Mouse (Mus musculus): ENCODE measurements around the gene Dbx2. TPM values are rescaled to one million over a fixed set of nuclear protein-coding genes. Genes with fewer than 3 reads are reported as not detected.
A peak's percentile ranks its signal among the peaks of the same experiment; 100 is the strongest.

Dbx2 gene
- not detected in 2 replicates for polyA plus RNA-seq (2014; fragmentation: Nextera tagmentation; extraction: Ambion mirVana)

DNA sequence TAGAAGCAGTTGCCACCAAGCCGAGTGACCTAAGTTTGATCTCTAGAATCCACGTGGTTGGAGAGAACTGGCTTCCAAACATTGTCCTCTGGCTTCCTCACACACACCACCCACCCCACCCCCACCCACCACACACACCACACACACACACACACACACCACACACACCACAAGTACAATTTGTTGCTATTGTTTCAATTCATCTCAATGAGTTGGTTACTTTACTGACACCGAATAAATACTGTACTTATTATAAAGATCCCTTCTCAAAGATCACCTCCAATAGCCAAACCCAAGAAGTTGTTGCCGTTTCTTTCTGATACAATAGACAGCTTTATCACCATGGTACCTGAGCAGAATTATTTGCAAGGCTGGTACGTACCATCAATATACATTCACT is at the start of gene Dbx2:
Gene Dbx2, minus strand, starts transcription at position 101 of the 400 bp plus-strand sequence.
- Histone ChIP-seq H3K4me1 (ENCODE audit: insufficient read depth) (no peaks in the 10 kb centered on the region; the same call in 1 of the 2 replicates), H3K4me2 (no peak within 1 kb of the TSS), H3K27ac (ENCODE audit: low read depth) (no peak within 1 kb of the TSS), H3K9me3 (ENCODE audit: low read depth, low read length) (no peaks in the 10 kb centered on the region), H3K36me3 (ENCODE audit: insufficient read depth) (no peaks in the 10 kb centered on the region), H3K27me3 (ENCODE audit: insufficient read depth, low read length) (peaks cover 44% of the 10 kb centered on the region), H3K9ac (no peak within 1 kb of the TSS), H3K4me3 (ENCODE audit: low read depth, low read length) (0 out of 2 replicates have a peak within 1 kb of the TSS, but pooled peaks have one; percentile 30)
- TF ChIP-seq CTCF (IDR thresholded peaks at IDR 0.05; ENCODE audit: low read depth): no peak
- whole genome bisulfite sequencing: 74% methylated on average over 5 of the region's 5 CpGs
- ATAC-seq (ENCODE audit: insufficient read depth): no peak
- DNase-seq: no peak

DNA sequence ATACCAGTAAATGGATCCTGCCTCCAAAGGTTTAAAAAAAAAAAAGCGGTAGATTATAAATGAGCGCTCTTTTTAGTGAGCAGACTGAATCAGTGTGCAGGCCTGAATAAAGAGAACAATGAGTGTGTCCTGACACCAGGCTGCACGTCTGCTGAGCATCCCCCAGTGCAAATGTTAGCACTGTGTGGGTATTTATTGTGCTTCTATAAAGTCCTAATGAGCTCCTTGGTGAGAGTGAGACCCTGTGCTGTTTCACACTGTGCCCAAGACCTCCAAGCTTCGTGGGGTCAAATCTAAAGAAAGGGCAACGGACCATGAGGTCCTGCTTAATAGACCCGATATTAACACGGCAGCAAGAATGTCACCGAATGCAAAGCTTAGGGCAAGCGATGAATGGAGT is 46.4 kb upstream of the Dbx2 start:
- H3K4me2 ChIP-seq: no peak overlapping the region
- no peaks in the 10 kb centered on the region for H3K9me3 ChIP-seq (ENCODE audit: low read depth, low read length)
- H3K4me3 ChIP-seq (ENCODE audit: low read depth, low read length): no peak overlapping the region
- H3K27me3 ChIP-seq (ENCODE audit: insufficient read depth, low read length): no peaks in the 10 kb centered on the region
- 84% methylated on average over 9 of the region's 9 CpGs for WGBS
- no peak overlapping the region for H3K9ac ChIP-seq
- H3K27ac ChIP-seq (ENCODE audit: low read depth): no peak overlapping the region
- no peaks in the 10 kb centered on the region for H3K36me3 ChIP-seq (ENCODE audit: insufficient read depth)
- DNase-seq (no peak), ATAC-seq (ENCODE audit: insufficient read depth) (no peak)
- no peak for TF ChIP-seq CTCF (IDR thresholded peaks at IDR 0.05; ENCODE audit: low read depth)
- H3K4me1 ChIP-seq (ENCODE audit: insufficient read depth): no peaks in the 10 kb centered on the region

DNA sequence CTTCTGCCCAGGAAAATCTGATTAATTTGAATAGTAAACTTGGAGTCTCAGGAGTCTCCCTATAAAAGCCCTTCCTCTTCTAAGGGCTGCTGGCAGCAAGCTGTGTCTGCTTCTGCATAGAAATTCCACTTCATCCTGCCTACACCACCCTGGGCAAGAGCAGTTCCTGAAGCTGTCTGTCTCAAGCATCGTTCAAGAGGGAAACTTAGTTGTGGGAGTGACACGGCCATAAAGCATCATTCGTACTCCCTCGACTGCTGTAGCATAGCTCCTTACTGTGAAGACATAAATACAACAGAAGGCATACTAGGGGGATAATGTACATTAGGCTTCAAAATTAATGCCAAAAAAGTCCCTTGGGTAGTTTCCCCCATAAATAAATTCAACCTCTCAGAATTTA is 45.8 kb upstream of the Dbx2 start:
- Histone ChIP-seq H3K27me3 (ENCODE audit: insufficient read depth, low read length) (no peaks in the 10 kb centered on the region), H3K4me3 (ENCODE audit: low read depth, low read length) (no peak overlapping the region), H3K9me3 (ENCODE audit: low read depth, low read length) (no peaks in the 10 kb centered on the region), H3K9ac (no peak overlapping the region), H3K4me2 (no peak overlapping the region), H3K4me1 (ENCODE audit: insufficient read depth) (no peaks in the 10 kb centered on the region), H3K36me3 (ENCODE audit: insufficient read depth) (no peaks in the 10 kb centered on the region), H3K27ac (ENCODE audit: low read depth) (no peak overlapping the region)
- ATAC-seq (ENCODE audit: insufficient read depth) (no peak), DNase-seq (no peak)
- TF ChIP-seq CTCF (IDR thresholded peaks at IDR 0.05; ENCODE audit: low read depth): no peak
- WGBS: 64% methylated on average over 4 of the region's 4 CpGs

DNA sequence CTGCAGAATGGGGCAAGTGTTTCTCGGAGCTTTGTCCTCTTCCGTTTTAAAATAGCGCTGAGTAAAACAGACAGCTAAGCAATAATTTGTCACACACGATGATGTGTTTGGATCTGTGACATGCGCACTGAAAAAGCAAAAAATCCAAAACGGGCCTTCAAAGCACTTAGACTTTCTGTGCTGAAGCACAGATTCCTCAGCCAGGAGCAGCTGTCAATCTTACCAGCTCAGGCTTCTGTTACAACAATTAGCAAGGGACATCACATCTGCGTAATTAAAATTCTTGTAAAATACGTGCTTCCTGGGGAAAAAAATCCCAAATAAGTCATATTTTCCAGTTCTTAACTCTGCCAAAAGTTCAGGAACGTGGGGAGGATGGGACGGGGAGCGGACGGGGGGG is 43.6 kb upstream of the Dbx2 start:
- Histone ChIP-seq H3K9ac (no peak overlapping the region), H3K36me3 (ENCODE audit: insufficient read depth) (no peaks in the 10 kb centered on the region), H3K4me1 (ENCODE audit: insufficient read depth) (no peaks in the 10 kb centered on the region), H3K27ac (ENCODE audit: low read depth) (no peak overlapping the region), H3K27me3 (ENCODE audit: insufficient read depth, low read length) (no peaks in the 10 kb centered on the region), H3K4me3 (ENCODE audit: low read depth, low read length) (no peak overlapping the region), H3K4me2 (no peak overlapping the region), H3K9me3 (ENCODE audit: low read depth, low read length) (no peaks in the 10 kb centered on the region)
- TF ChIP-seq CTCF (IDR thresholded peaks at IDR 0.05; ENCODE audit: low read depth): no peak
- DNase-seq (no peak), ATAC-seq (ENCODE audit: insufficient read depth) (no peak)
- WGBS: 64% methylated on average over 12 of the region's 12 CpGs

DNA sequence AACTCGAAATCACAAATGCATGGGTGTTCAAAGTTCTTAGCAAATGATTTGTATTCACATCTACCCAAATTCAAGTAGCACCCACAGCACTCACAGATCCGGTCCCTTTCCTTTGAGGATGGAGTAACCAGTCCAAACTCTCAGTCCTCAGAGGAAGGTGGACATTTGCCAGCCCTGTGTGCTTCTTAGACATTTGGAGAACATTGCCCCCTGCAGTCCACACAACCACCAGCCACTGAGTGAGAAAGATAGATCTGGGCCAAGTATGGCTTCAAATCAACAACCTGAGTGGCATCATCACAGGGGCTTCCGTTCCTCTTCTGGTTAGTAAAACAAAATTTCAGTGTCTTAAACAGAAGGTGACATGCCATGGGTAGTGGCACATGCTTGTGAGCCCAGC is 38.0 kb upstream of the Dbx2 start:
- DNase-seq (no peak), ATAC-seq (ENCODE audit: insufficient read depth) (no peak)
- no peak overlapping the region for H3K4me2 ChIP-seq
- no peak overlapping the region for H3K27ac ChIP-seq (ENCODE audit: low read depth)
- no peaks in the 10 kb centered on the region for H3K9me3 ChIP-seq (ENCODE audit: low read depth, low read length)
- H3K4me1 ChIP-seq (ENCODE audit: insufficient read depth): no peaks in the 10 kb centered on the region
- H3K4me3 ChIP-seq (ENCODE audit: low read depth, low read length): no peak overlapping the region
- no peak overlapping the region for H3K9ac ChIP-seq
- TF ChIP-seq CTCF (IDR thresholded peaks at IDR 0.05; ENCODE audit: low read depth): 0 out of 2 replicates have a peak, but pooled peaks have one; percentile 1
- H3K27me3 ChIP-seq (ENCODE audit: insufficient read depth, low read length): no peaks in the 10 kb centered on the region
- no peaks in the 10 kb centered on the region for H3K36me3 ChIP-seq (ENCODE audit: insufficient read depth)
- WGBS: 78% methylated on average over 3 of the region's 3 CpGs

DNA sequence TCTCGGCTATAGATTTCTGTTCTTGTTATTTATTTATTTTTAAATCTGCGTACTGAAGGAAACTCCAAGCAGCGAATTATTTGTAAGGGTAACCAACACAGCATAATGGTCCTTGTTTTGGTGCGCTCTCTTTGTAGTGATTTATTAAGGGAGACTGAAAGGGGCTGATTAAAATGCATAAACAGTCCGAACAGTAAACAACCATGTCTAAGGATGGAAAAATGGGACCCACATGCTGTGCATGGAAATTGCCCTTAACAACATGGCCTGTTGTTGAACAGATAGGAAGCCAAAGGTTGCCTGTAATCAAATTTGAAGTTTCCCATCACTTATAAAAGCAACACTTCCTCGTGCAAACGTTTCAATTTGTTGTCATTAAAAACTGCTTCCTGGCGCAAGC is 35.8 kb upstream of the Dbx2 start:
- no peak overlapping the region for H3K4me3 ChIP-seq (ENCODE audit: low read depth, low read length)
- H3K27ac ChIP-seq (ENCODE audit: low read depth): no peak overlapping the region
- DNase-seq (no peak), ATAC-seq (ENCODE audit: insufficient read depth) (no peak)
- WGBS: 56% methylated on average over 8 of the region's 8 CpGs
- no peaks in the 10 kb centered on the region for H3K36me3 ChIP-seq (ENCODE audit: insufficient read depth)
- H3K9ac ChIP-seq: no peak overlapping the region
- H3K9me3 ChIP-seq (ENCODE audit: low read depth, low read length): no peaks in the 10 kb centered on the region
- TF ChIP-seq CTCF (IDR thresholded peaks at IDR 0.05; ENCODE audit: low read depth): no peak
- no peaks in the 10 kb centered on the region for H3K27me3 ChIP-seq (ENCODE audit: insufficient read depth, low read length)
- no peak overlapping the region for H3K4me2 ChIP-seq
- no peaks in the 10 kb centered on the region for H3K4me1 ChIP-seq (ENCODE audit: insufficient read depth)

DNA sequence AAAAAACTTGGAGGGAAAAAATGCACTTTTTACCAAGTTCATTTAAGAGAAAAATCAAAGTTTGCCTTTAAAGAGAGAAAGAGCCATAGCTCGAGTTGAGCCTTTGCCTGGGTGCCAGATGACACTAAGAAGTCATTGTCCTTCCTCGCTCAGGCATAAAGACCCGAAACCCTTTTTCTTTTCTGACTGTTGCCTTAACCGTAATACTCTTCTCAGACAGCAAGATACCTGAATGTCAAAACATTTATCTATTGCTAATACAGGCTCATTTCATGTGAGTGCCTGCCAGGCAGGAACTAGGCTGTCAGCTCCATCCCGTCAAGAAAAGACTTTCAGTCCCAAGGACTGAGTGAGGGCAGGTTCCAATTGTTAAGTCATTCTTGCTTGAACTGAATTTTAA is 35.4 kb upstream of the Dbx2 start:
- DNase-seq: no peak
- no peak for ATAC-seq (ENCODE audit: insufficient read depth)
- Histone ChIP-seq H3K4me3 (ENCODE audit: low read depth, low read length) (no peak overlapping the region), H3K27me3 (ENCODE audit: insufficient read depth, low read length) (no peaks in the 10 kb centered on the region), H3K4me1 (ENCODE audit: insufficient read depth) (no peaks in the 10 kb centered on the region), H3K9me3 (ENCODE audit: low read depth, low read length) (no peaks in the 10 kb centered on the region), H3K27ac (ENCODE audit: low read depth) (no peak overlapping the region), H3K36me3 (ENCODE audit: insufficient read depth) (no peaks in the 10 kb centered on the region), H3K4me2 (no peak overlapping the region), H3K9ac (no peak overlapping the region)
- no peak for TF ChIP-seq CTCF (IDR thresholded peaks at IDR 0.05; ENCODE audit: low read depth)
- 41% methylated on average over 5 of the region's 5 CpGs for WGBS

DNA sequence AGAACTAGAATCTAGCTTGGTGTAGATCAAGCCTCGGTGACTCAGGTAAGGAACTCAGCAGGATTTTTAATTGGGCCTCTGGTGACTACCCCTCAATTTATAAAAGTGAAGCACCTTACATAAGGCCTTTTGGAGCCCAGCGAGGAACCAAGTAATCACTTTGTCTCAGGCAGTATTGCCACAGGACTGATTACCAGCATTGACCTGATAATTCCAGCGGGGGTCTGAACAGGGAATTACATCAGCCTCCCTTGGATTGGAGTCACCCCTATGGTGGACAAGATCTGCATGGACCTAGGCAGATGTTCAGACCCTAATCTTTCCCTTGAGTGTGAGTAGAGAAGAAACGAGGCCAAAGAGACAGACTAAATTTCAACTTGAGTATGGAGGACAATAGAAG is 26.9 kb upstream of the Dbx2 start:
- ATAC-seq (ENCODE audit: insufficient read depth): no peak
- Histone ChIP-seq H3K27ac (ENCODE audit: low read depth) (no peak overlapping the region), H3K9me3 (ENCODE audit: low read depth, low read length) (no peaks in the 10 kb centered on the region), H3K4me2 (no peak overlapping the region), H3K4me3 (ENCODE audit: low read depth, low read length) (no peak overlapping the region), H3K4me1 (ENCODE audit: insufficient read depth) (no peaks in the 10 kb centered on the region), H3K9ac (no peak overlapping the region), H3K36me3 (ENCODE audit: insufficient read depth) (no peaks in the 10 kb centered on the region), H3K27me3 (ENCODE audit: insufficient read depth, low read length) (no peaks in the 10 kb centered on the region)
- no peak for TF ChIP-seq CTCF (IDR thresholded peaks at IDR 0.05; ENCODE audit: low read depth)
- WGBS: 80% methylated on average over 4 of the region's 4 CpGs
- no peak for DNase-seq

All from lung, embryonic 14.5 days (tissue).